Comparison of ENCODE assay signal across 8 mouse cellular contexts in genomic region chr9:77917074-77917621, GRCm38 (mm10). TPM values are rescaled to one million over a fixed set of nuclear protein-coding genes. Genes with fewer than 3 reads are reported as not detected.
DNase-seq lines count a peak whose midpoint lies in the region; ATAC-seq and TF ChIP-seq lines count a peak whose summit lies in the region.

TSS of gene Elovl5 (plus strand) at chr9:77917364.

- H3K27me3 ChIP-seq in forebrain, embryonic 10.5 days (ENCODE audit: poor library complexity, severe bottlenecking), result no peaks in the 10 kb centered on the region
- H3K27me3 ChIP-seq in heart, embryonic 15.5 days, result no peaks in the 10 kb centered on the region
- no peaks in the 10 kb centered on the region for H3K27me3 ChIP-seq in liver, embryonic 14.5 days (ENCODE audit: control insufficient read depth, insufficient read depth, low read length)
- no peaks in the 10 kb centered on the region for H3K27me3 ChIP-seq in neural tube, embryonic 11.5 days (ENCODE audit: control insufficient read depth, insufficient read depth, low read length)
- H3K27me3 ChIP-seq in stomach, postnatal 0 days (ENCODE audit: control insufficient read depth, insufficient read depth, low read length), result no peaks in the 10 kb centered on the region

- ATAC-seq in heart, embryonic 15.5 days (replicated peaks; ENCODE audit: insufficient number of reproducible peaks, insufficient read depth, low FRiP score, low read depth), result peak; percentile 89
- peak; percentile 82 for ATAC-seq in liver, embryonic 14.5 days (ENCODE audit: insufficient read depth)
- ATAC-seq in neural tube, embryonic 11.5 days (ENCODE audit: insufficient read depth, low FRiP score, low TSS enrichment), result peak; percentile 96
- peak; percentile 94 for ATAC-seq in stomach, postnatal 0 days (ENCODE audit: low FRiP score, low TSS enrichment)

- no peak for TF ChIP-seq EP300 in liver, embryonic 14.5 days (IDR thresholded peaks at IDR 0.05; ENCODE audit: low read depth)
- no peak for TF ChIP-seq EP300 in stomach, postnatal 0 days (optimal IDR thresholded peaks at IDR 0.05)

- peaks cover 6% of the 10 kb centered on the region for H3K36me3 ChIP-seq in forebrain, embryonic 10.5 days (replicated peaks)
- no peaks in the 10 kb centered on the region for H3K36me3 ChIP-seq in heart, embryonic 15.5 days
- H3K36me3 ChIP-seq in liver, embryonic 14.5 days (replicated peaks; ENCODE audit: control insufficient read depth, insufficient read depth, low read depth), result no peaks in the 10 kb centered on the region
- no peaks in the 10 kb centered on the region for H3K36me3 ChIP-seq in neural tube, embryonic 11.5 days (ENCODE audit: control insufficient read depth, insufficient read depth, low read length)
- H3K36me3 ChIP-seq in stomach, postnatal 0 days (ENCODE audit: control insufficient read depth, insufficient read depth, low read length), result no peaks in the 10 kb centered on the region

- H3K4me1 ChIP-seq in forebrain, embryonic 10.5 days, result peaks cover 52% of the 10 kb centered on the region
- H3K4me1 ChIP-seq in heart, embryonic 15.5 days (replicated peaks), result peaks cover 30% of the 10 kb centered on the region
- peaks cover 7 to 16% of the 10 kb centered on the region in 2 experiments for H3K4me1 ChIP-seq in liver, embryonic 14.5 days (replicated peaks; ENCODE audit: control insufficient read depth in 2 of 2, insufficient read depth in 2 of 2, low read length in 1 of 2)
- peaks cover 16% of the 10 kb centered on the region for H3K4me1 ChIP-seq in neural tube, embryonic 11.5 days (ENCODE audit: control insufficient read depth, insufficient read depth, low read length)
- peaks cover 4% of the 10 kb centered on the region for H3K4me1 ChIP-seq in stomach, postnatal 0 days (replicated peaks; ENCODE audit: control insufficient read depth, insufficient read depth)

- H3K9ac ChIP-seq in heart, embryonic 15.5 days, result peak within 1 kb of the TSS; percentile 92
- peak within 1 kb of the TSS; percentile 50 for H3K9ac ChIP-seq in liver, embryonic 14.5 days (replicated peaks)
- peak within 1 kb of the TSS; percentile 87 for H3K9ac ChIP-seq in neural tube, embryonic 11.5 days (ENCODE audit: low read length)
- H3K9ac ChIP-seq in stomach, postnatal 0 days (ENCODE audit: low read length), result peak within 1 kb of the TSS; percentile 77

- DNase-seq in CD8-positive naive resting alpha-beta T cell, adult 2 months (ENCODE audit: low read depth in 2 of 2, low spot score in 2 of 2), result peak; percentile 95 to 97
- peak; percentile 95 for DNase-seq in c-Kit-positive CD71-negative TER-119-negative erythroid progenitor cells, embryonic 14.5 days (ENCODE audit: low read depth)
- DNase-seq in forebrain, embryonic 10.5 days (ENCODE audit: extremely low spot score, low spot score), result peak; percentile 97
- DNase-seq in kidney, postnatal 25 days, result peak; percentile 98 to 99
- peak; percentile 83 to 85 (median 85) for DNase-seq in liver, embryonic 14.5 days (ENCODE audit: low read depth in 3 of 3, low spot score in 3 of 3)
- peak; percentile 97 for DNase-seq in neural tube, embryonic 11.5 days (ENCODE audit: low spot score)
- DNase-seq in stomach, postnatal 0 days (ENCODE audit: low spot score), result peak; percentile 93

- peak within 1 kb of the TSS; percentile 75 for H3K4me2 ChIP-seq in heart, embryonic 15.5 days
- peak within 1 kb of the TSS; percentile 80 for H3K4me2 ChIP-seq in liver, embryonic 14.5 days (ENCODE audit: low read depth)
- H3K4me2 ChIP-seq in neural tube, embryonic 11.5 days (ENCODE audit: low read depth), result peak within 1 kb of the TSS; percentile 87
- peak within 1 kb of the TSS; percentile 87 for H3K4me2 ChIP-seq in stomach, postnatal 0 days (replicated peaks; ENCODE audit: low read depth)

- TF ChIP-seq CTCF in liver, embryonic 14.5 days (IDR thresholded peaks at IDR 0.05; ENCODE audit: low read depth), result no peak
- no peak for TF ChIP-seq CTCF in stomach, postnatal 0 days (IDR thresholded peaks at IDR 0.05; ENCODE audit: low read depth)

- peak within 1 kb of the TSS; percentile 97 for H3K4me3 ChIP-seq in forebrain, embryonic 10.5 days
- H3K4me3 ChIP-seq in heart, embryonic 15.5 days, result peak within 1 kb of the TSS; percentile 99
- peak within 1 kb of the TSS; percentile 61 to 65 for H3K4me3 ChIP-seq in liver, embryonic 14.5 days (ENCODE audit: insufficient read depth in 1 of 2, low read depth in 2 of 2, low read length in 2 of 2)
- peak within 1 kb of the TSS; percentile 94 for H3K4me3 ChIP-seq in neural tube, embryonic 11.5 days (ENCODE audit: low read depth, low read length)
- H3K4me3 ChIP-seq in stomach, postnatal 0 days (ENCODE audit: low read depth, low read length), result peak within 1 kb of the TSS; percentile 86

- peak within 1 kb of the TSS; percentile 96 for H3K27ac ChIP-seq in forebrain, embryonic 10.5 days
- peak within 1 kb of the TSS; percentile 95 for H3K27ac ChIP-seq in heart, embryonic 15.5 days
- no peak within 1 kb of the TSS for H3K27ac ChIP-seq in liver, embryonic 14.5 days
- peak within 1 kb of the TSS; percentile 84 for H3K27ac ChIP-seq in neural tube, embryonic 11.5 days (ENCODE audit: low read depth, low read length)
- peak within 1 kb of the TSS; percentile 85 for H3K27ac ChIP-seq in stomach, postnatal 0 days (replicated peaks)

- no peaks in the 10 kb centered on the region for H3K9me3 ChIP-seq in forebrain, embryonic 10.5 days
- no peaks in the 10 kb centered on the region for H3K9me3 ChIP-seq in heart, embryonic 15.5 days (replicated peaks)
- no peaks in the 10 kb centered on the region for H3K9me3 ChIP-seq in liver, embryonic 14.5 days (ENCODE audit: control insufficient read depth, low read length)
- no peaks in the 10 kb centered on the region for H3K9me3 ChIP-seq in neural tube, embryonic 11.5 days (ENCODE audit: control insufficient read depth, low read length)
- H3K9me3 ChIP-seq in stomach, postnatal 0 days (ENCODE audit: control insufficient read depth, low read length), result no peaks in the 10 kb centered on the region

- under 1% methylated on average over 42 of the region's 42 CpGs for WGBS in forebrain, embryonic 10.5 days
- under 1% methylated on average over 42 of the region's 42 CpGs for WGBS in heart, embryonic 15.5 days
- under 1% methylated on average over 42 of the region's 42 CpGs for WGBS in liver, embryonic 14.5 days (ENCODE audit: insufficient replicate concordance)
- under 1% methylated on average over 42 of the region's 42 CpGs for WGBS in neural tube, embryonic 11.5 days
- WGBS in stomach, postnatal 0 days, result under 1% methylated on average over 42 of the region's 42 CpGs

RNA-seq across cellular contexts. Expression of gene Elovl5, which starts in this region (rescaled TPM):
- polyA plus RNA-seq in forebrain, embryonic 10.5 days (2016; fragmentation: Nextera tagmentation; extraction: Ambion mirVana), result 102 and 106 TPM in 2 replicates
- polyA plus RNA-seq in heart, embryonic 15.5 days (2015; fragmentation: Nextera tagmentation; extraction: Ambion mirVana), result 50.0 and 60.2 TPM in 2 replicates
- polyA plus RNA-seq in liver, embryonic 14.5 days (2012; rRNA removed), result 9.7 and 10.5 TPM in 2 replicates
- polyA plus RNA-seq in liver, embryonic 14.5 days (2014; fragmentation: Nextera tagmentation; extraction: Ambion mirVana), result 15.7 and 19.3 TPM in 2 replicates
- 96.1 and 98.2 TPM in 2 replicates for polyA plus RNA-seq in neural tube, embryonic 11.5 days (2014; fragmentation: Nextera tagmentation; extraction: Ambion mirVana)
- 38.0 and 39.5 TPM in 2 replicates for polyA plus RNA-seq in stomach, postnatal 0 days (2015; fragmentation: Nextera tagmentation; extraction: Ambion mirVana)
